Mouse (Mus musculus) erythroblast, embryonic 14.5 days (primary cell): ENCODE data around the gene Npw.

Experiments
- GATA1 ChIP-seq: IDR thresholded peaks from 2 replicates; pipeline ENCODE4 v1.6.1; 2012; ENCODE audit warnings: low read length, inconsistent platforms, mixed read lengths
- TAL1 ChIP-seq: IDR thresholded peaks from 3 replicates; pipeline ENCODE4 v1.6.1; 2012; ENCODE audit warnings: low read length, inconsistent platforms, mixed read lengths

DNA sequence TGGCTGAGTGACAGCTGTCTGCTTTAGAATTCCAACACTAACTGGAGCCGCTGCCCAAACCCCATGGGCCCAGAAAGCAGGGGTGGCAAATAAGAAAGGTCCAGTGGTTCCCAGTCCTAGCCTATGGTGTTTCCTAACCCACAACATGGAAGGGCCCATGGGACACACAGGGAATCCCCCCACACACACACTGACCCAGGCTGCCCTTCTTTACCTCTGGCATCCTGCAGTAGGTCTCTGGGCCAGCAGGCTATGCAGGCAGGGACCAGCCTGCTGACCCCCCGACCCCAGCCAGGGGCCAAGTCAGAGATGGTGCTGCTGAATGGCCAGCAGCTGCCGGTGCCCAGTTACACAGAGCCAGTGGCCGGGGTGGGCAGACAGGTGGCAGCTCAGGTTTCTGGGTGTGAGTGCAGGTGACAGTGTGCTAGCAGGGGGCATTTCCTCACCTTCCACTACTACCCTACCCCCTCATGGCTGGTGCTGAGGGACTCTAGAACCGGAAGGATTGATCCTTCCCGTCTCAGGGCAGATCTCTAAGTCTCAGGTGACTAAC lies 15.4 kb downstream of the Npw start:
- no peak for TF ChIP-seq TAL1
- no peak for TF ChIP-seq GATA1
